23 mouse cellular contexts compared by ENCODE assay signal in genomic region chr13:28794547-28794946, GRCm38 (mm10).
DNase-seq lines count a peak whose midpoint lies in the region; ATAC-seq and TF ChIP-seq lines count a peak whose summit lies in the region.
"Had no signal": no experiment of that assay in that cellular context is flagged by ENCODE, and none has a peak within 500 bp of the region (broad histone marks: within the 10 kb centered on the region; RNA-seq: fewer than 3 reads in every experiment).

No protein-coding gene starts in this region.

- H3K4me1 ChIP-seq in hindbrain, embryonic 10.5 days (replicated peaks): peaks cover 88% of the 10 kb centered on the region
- peaks cover 7% of the 10 kb centered on the region for H3K4me1 ChIP-seq in hindbrain, embryonic 11.5 days (replicated peaks; ENCODE audit: control insufficient read depth, insufficient read depth, low read length)
- peaks cover 50% of the 10 kb centered on the region for H3K4me1 ChIP-seq in forebrain, embryonic 14.5 days (ENCODE audit: control insufficient read depth, insufficient read depth, low read length)
- H3K4me1 ChIP-seq: liver, embryonic 12.5 days had no signal

- no peak overlapping the region for H3K4me2 ChIP-seq in hindbrain, embryonic 11.5 days (replicated peaks; ENCODE audit: low read depth, low read length)
- no peak overlapping the region for H3K4me2 ChIP-seq in forebrain, embryonic 14.5 days (ENCODE audit: low read length)
- H3K4me2 ChIP-seq: kidney, embryonic 15.5 days; limb, embryonic 13.5 days; liver, embryonic 12.5 days had no signal

- H3K9me3 ChIP-seq in hindbrain, embryonic 10.5 days: no peaks in the 10 kb centered on the region
- no peaks in the 10 kb centered on the region for H3K9me3 ChIP-seq in hindbrain, embryonic 11.5 days (ENCODE audit: control insufficient read depth, low read length)
- H3K9me3 ChIP-seq in forebrain, embryonic 14.5 days (replicated peaks; ENCODE audit: control insufficient read depth, low read length): no peaks in the 10 kb centered on the region
- H3K9me3 ChIP-seq: kidney, embryonic 15.5 days; limb, embryonic 13.5 days; liver, embryonic 12.5 days had no signal

- no peaks in the 10 kb centered on the region for H3K36me3 ChIP-seq in hindbrain, embryonic 10.5 days
- no peaks in the 10 kb centered on the region for H3K36me3 ChIP-seq in hindbrain, embryonic 11.5 days (ENCODE audit: control insufficient read depth, insufficient read depth, low read length)
- no peaks in the 10 kb centered on the region for H3K36me3 ChIP-seq in forebrain, embryonic 14.5 days (ENCODE audit: control insufficient read depth, insufficient read depth, low read length)
- H3K36me3 ChIP-seq: kidney, embryonic 15.5 days; limb, embryonic 13.5 days; liver, embryonic 12.5 days had no signal

- no peaks in the 10 kb centered on the region for H3K27me3 ChIP-seq in hindbrain, embryonic 10.5 days (ENCODE audit: insufficient read depth, poor library complexity, severe bottlenecking)
- no peaks in the 10 kb centered on the region for H3K27me3 ChIP-seq in hindbrain, embryonic 11.5 days (ENCODE audit: control insufficient read depth, insufficient read depth, low read length)
- no peaks in the 10 kb centered on the region for H3K27me3 ChIP-seq in forebrain, embryonic 14.5 days (replicated peaks; ENCODE audit: control insufficient read depth, insufficient read depth, low read length)
- H3K27me3 ChIP-seq: kidney, embryonic 15.5 days; limb, embryonic 13.5 days; liver, embryonic 12.5 days had no signal

- no peak for ATAC-seq in hindbrain, embryonic 11.5 days (ENCODE audit: low FRiP score)
- no peak for ATAC-seq in forebrain, embryonic 14.5 days
- ATAC-seq in megakaryocyte progenitor cell, adult 5-6 weeks (replicated peaks; ENCODE audit: poor library complexity): peak; percentile 67
- ATAC-seq: CD4-positive, CD25-positive, alpha-beta regulatory T cell, adult 4 months; liver, embryonic 12.5 days had no signal

- 89% methylated on average over 3 of the region's 3 CpGs for WGBS in hindbrain, embryonic 10.5 days
- WGBS in hindbrain, embryonic 11.5 days: 77% methylated on average over 3 of the region's 3 CpGs
- 58% methylated on average over 3 of the region's 3 CpGs for WGBS in forebrain, embryonic 14.5 days

- no peak overlapping the region for H3K4me3 ChIP-seq in hindbrain, embryonic 10.5 days
- no peak overlapping the region for H3K4me3 ChIP-seq in hindbrain, embryonic 11.5 days (ENCODE audit: low read depth, low read length)
- no peak overlapping the region for H3K4me3 ChIP-seq in forebrain, embryonic 14.5 days (ENCODE audit: low read depth, low read length)
- H3K4me3 ChIP-seq in layer of hippocampus, adult 2 months: no peak overlapping the region
- H3K4me3 ChIP-seq: kidney, embryonic 15.5 days; limb, embryonic 13.5 days; liver, embryonic 12.5 days had no signal

- no peak for DNase-seq in hindbrain, embryonic 10.5 days (ENCODE audit: low spot score)
- no peak for DNase-seq in hindbrain, embryonic 11.5 days (ENCODE audit: low spot score)
- peak; percentile 73 for DNase-seq in 416B (ENCODE audit: low read depth)
- no peak for DNase-seq in forebrain, embryonic 14.5 days (ENCODE audit: low spot score)
- no peak for DNase-seq in layer of hippocampus, adult 2 months (ENCODE audit: low spot score in 2 of 2)
- no peak for DNase-seq in cerebellum, postnatal 25 days
- DNase-seq in cerebellum, adult 11-12 months: no peak
- DNase-seq: adrenal gland, postnatal 36 days; cerebellum, postnatal 10 days; gastrocnemius, postnatal 14 days; heart, adult 18-20 months; kidney, adult 11 months; kidney, postnatal 4 days; layer of hippocampus, adult 9-11 months; lung, adult 18-20 months; lung, postnatal 10 days; right cerebral cortex, postnatal 14 days had no signal

- TF ChIP-seq CTCF in layer of hippocampus, adult 2 months (conservative IDR thresholded peaks at IDR 0.05): no peak

- no peak overlapping the region for H3K9ac ChIP-seq in hindbrain, embryonic 11.5 days (ENCODE audit: low read depth, low read length)
- no peak overlapping the region for H3K9ac ChIP-seq in forebrain, embryonic 14.5 days (ENCODE audit: low read length)
- H3K9ac ChIP-seq: kidney, embryonic 15.5 days; liver, embryonic 12.5 days had no signal

- H3K27ac ChIP-seq in hindbrain, embryonic 10.5 days: peak overlapping the region; percentile 83
- H3K27ac ChIP-seq in hindbrain, embryonic 11.5 days (ENCODE audit: low read depth, low read length): no peak overlapping the region
- peak overlapping the region; percentile 93 for H3K27ac ChIP-seq in forebrain, embryonic 14.5 days (ENCODE audit: low read depth, low read length)
- no peak overlapping the region for H3K27ac ChIP-seq in layer of hippocampus, adult 2 months
- H3K27ac ChIP-seq: kidney, embryonic 15.5 days; liver, embryonic 12.5 days; stomach, postnatal 0 days had no signal

Comparison
In these comparisons a context has a peak if more than half of its experiments do, and no peak if none do; other contexts are left out.
1. H3K27ac ChIP-seq: peak in hindbrain, embryonic 10.5 days (single experiment) and forebrain, embryonic 14.5 days (single experiment); none in hindbrain, embryonic 11.5 days (single experiment) and layer of hippocampus, adult 2 months (single experiment).